Mouse (Mus musculus) liver, adult 2 months (tissue): ENCODE measurements at regions not wholly inside any gene's neighbourhood (a gene's known extent, or its start where the extent isn't known, plus 50 kb on each side); places are given as distances from the start of the nearest gene placed in this dataset.

Source experiments
- CTCF ChIP-seq: fragments of 200-500 bp; IDR thresholded peaks from 2 replicates; pipeline ENCODE4 v1.5.1; 2011; ENCODE audit warnings: low read depth, low read length, control low read depth
- POLR2A ChIP-seq: fragments of 200-500 bp; IDR thresholded peaks from 2 replicates; pipeline ENCODE4 v1.6.1; 2011; ENCODE audit warnings: low read length, control low read depth; ENCODE audit not compliant: insufficient read depth; ENCODE audit errors: extremely low read depth

DNA sequence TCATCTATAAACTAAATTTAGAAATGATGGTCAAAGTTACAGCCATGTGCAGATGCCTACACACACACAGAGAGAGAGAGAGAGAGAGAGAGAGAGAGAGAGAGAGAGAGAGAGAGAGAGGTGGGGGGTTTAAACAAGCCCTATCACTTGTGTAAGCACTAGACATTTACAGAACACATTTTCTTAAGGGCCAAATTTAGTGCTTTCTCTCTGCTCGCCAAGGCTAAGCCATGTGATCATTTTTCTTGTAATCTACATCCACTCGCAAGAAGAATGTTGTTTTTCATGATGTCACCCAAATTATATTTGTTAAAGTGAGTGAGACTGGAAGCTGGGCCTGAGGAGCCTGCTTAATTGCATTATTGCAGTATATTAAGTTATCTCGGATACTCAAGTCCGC is 92.8 kb upstream of the Fgf16 start:
- no peak for TF ChIP-seq CTCF
- TF ChIP-seq POLR2A, result no peak
